Mouse (Mus musculus): ENCODE data around the gene Mmp14.

Gene Mmp14

DNA sequence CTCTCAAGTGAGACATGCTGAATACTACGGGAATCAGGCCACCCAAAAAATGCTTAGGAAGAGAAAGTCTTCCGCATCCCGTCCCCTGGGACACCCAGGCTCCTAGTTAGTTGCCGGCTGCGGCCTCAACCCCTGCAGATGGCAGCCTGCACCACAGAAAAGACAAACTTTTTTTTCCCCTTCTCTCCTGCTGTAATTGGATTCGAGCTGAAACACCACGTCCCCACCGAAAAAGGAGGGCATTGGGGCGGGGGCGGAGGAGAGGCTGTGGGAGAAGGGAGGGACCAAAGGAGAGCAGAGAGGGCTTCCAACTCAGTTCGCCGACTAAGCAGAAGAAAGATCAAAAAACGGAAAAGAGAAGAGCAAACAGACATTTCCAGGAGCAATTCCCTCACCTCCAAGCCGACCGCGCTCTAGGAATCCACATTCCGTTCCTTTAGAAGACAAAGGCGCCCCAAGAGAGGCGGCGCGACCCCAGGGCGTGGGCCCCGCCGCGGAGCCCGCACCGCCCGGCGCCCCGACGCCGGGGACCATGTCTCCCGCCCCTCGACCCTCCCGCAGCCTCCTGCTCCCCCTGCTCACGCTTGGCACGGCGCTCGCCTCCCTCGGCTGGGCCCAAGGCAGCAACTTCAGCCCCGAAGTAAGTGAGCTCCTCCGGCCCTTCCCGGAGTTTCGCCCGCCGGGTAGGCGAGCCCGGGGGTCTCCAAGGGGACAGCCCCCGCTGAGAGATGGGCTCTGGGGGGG lies at the start of gene Mmp14:
TSS of gene Mmp14 (plus strand) at position 279 of the 744 bp plus-strand sequence.
- no peak for DNase-seq (ENCODE audit: low spot score)

DNA sequence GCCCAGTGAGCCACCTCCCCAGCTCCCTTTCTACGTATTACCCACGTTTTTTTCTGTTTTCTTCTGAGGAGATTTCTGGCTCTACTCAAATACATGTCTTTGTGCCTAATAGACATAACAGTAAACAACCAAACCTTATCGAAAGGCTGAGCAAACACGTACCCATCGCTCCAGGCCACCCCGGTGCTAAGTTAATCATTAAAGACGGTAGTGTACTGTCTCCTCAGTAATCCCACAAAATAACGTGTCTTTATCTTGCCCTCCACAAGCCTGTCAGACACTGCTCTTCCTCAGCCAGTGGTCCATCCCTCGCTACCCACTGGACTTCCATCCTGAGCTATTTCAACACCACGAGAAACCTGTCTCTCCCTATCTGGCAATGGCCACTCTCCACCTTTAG lies 49.6 kb upstream of the Mmp14 start:
- DNase-seq (ENCODE audit: low spot score), result no peak

DNA sequence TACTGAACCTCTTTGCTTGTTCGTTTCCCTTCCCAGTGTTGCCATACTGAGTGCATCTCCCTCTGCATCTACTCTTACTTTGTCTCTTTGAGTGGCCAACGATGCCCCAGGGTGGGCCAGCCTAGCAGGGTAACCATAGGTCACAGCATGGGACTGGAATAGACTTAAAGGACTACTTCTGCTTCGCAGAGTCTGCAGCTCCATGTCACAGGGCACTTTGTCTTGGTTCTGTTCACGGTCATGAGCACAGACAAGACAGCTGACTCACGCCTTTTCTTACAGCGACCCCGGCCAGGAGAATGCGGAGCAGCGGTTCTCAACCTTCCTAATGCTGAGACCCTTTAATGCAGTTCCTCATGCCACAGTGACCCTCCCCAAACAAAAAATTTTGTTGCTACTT lies 48.8 kb upstream of the Mmp14 start:
- no peak for DNase-seq (ENCODE audit: low spot score)

DNA sequence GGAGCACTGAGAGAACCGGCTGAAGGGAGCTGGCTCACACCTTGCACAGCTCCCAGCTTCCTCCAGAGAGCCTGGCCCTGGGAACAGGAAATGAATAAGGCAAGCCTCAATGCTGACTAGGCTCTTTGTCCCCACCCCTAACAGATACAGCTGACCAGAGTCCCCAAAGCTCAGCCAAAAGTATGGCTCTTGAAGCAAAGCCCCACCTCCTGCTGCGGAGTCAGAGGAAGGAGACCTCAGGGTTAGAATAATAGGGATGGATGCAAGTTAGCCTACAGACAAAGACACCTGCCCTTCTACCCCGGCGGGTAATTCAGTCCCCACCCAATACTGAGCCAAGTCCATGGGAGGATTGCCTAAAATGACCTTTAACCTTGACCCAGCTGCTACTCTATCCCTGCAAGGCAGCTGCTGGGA lies 48.0 kb upstream of the Mmp14 start:
- DNase-seq (ENCODE audit: low spot score), result no peak

DNA sequence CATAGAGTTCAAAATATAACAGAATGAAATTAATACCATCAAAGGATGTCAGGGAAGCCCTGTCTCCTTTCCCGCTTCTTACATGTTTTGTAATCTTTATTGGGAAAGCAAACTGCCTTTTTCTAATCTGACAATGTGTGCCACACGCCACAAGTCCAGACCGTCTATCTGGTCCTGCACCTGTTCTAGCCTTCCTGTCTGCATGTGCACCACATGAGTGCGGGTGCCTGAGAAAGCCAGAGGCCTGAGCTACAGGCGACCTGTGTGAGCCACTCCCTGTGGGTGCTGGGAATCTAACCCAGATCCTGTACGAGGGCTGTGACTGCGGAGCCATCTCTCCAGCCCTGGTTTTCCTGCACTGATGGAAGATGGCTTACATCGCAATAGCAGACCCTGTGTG lies 47.0 kb upstream of the Mmp14 start:
- no peak for DNase-seq (ENCODE audit: low spot score)

DNA sequence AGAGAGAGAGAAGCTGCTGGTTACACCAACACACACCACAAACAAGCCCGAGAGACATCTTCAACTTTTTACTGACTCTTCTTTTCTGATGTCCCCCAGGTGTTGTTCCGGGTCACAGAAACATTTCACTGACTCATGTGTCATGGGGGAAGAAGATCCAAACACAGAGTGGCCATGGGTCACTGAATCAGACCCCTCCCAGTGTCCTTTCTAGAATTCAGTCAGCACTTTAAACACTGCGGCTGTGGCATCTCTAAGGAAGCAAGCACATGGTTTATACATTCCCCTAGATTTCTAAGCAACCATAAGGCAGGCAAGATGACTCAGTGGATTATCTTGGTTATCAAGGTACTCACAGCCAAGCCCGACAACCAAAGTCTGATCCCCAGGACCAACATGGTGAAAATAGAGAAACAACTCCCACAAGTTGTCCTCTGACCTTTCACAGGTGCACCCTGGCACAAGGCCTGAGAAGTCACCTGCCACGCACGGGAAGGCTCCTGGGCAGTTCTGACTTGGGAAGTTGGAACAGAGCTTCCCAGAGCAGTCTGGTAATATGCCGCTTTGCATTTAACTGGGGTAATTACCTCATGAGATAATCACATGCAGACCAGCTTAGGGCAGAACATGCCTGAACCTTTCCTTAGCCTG lies 45.3 kb upstream of the Mmp14 start:
- DNase-seq (ENCODE audit: low spot score), result no peak

DNA sequence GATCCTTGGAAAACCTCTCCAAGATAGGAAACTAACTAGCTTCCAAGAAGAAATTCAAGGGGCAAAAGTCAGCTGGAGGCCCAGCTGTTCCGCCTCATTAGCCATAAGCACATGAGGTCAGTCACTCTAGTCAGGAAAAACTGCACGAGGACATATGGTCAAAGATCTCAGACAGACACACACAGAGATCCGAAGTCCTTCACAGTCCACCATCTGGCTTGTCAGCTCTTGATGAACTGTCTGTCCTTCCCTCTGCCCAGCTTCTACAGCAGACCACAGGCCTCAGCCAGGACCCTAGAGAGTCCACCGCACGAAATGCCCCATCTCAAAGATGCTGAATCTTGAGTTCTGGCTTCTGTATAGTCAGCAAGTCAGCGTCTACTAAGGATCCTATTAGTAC lies 43.9 kb upstream of the Mmp14 start:
- no peak for DNase-seq (ENCODE audit: low spot score)

DNA sequence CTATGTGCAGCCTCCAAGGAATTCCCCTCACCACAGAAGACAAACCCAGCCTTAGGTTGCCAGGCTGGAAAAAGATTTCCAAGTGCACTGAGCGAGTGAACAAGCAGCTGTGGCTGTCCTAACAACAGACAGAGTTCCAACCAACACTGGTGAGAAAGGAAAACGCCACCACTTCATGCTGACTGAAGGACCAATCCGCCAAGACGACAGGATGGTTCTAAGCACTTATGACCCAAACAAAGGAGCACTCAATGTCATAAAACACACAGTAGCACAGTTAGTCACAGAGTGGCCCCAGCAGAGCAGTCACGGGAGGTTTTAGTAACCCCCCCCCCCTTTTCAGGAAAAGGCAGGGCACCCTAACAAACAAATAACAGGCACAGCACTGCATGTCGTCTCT lies 40.6 kb upstream of the Mmp14 start:
- no peak for DNase-seq (ENCODE audit: low spot score)

DNA sequence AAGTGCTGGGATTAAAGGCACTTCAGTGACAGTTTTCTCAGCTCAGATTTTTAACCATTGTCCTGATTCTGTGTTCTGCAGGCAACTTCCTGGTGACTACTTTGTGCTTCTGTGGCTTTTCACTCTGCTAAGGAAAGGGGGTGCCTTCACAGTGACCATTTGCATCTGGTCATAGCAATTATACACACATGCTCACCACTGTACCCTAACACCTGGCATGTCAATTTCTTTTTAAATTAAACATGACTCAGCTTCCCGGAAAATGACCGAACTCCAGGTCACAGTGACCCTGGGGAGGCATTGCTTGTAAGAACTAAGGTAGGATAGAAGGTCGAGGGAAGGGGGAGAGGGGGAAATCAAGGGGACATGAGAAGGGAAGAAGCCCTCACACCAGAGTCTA lies 37.6 kb upstream of the Mmp14 start:
- DNase-seq (ENCODE audit: low spot score), result no peak

DNA sequence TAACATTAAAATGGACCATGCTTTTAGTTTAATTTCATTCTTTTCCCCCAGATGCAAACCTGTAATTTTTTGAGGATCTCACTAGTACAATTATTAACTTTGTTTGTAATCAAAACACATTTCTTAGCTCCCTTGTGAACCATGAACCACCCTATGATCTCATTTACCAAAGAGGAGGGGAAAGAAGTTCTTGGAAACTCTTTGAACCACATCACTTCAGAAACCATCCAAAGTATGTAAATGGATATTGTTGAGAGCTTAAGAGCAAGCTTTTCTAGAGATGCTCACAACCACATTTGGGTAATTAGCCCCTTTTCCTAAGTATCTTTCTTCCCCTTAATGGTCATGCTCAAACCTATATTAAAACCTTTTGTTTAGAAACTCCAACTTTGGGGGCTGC lies 37.1 kb upstream of the Mmp14 start:
- no peak for DNase-seq (ENCODE audit: low spot score)

DNA sequence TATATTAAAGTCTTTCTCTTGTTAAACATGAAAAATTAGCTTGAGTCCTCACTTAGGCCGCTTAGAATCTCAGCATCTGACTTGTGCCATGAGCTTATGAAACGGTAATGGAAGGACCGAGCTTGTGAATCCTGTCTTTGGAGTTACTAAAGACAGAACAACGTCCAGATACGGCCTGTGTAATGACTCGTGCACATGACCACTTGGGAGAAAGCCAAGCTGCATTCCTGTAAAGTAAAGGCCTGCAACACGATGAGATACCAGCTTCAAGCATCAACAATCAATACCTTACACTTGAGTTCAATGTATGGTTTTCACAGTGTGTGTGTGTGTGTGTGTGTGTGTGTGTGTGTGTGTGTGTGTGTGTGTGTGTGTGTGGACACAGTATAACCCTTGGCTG lies 34.7 kb upstream of the Mmp14 start:
- no peak for DNase-seq (ENCODE audit: low spot score)

DNA sequence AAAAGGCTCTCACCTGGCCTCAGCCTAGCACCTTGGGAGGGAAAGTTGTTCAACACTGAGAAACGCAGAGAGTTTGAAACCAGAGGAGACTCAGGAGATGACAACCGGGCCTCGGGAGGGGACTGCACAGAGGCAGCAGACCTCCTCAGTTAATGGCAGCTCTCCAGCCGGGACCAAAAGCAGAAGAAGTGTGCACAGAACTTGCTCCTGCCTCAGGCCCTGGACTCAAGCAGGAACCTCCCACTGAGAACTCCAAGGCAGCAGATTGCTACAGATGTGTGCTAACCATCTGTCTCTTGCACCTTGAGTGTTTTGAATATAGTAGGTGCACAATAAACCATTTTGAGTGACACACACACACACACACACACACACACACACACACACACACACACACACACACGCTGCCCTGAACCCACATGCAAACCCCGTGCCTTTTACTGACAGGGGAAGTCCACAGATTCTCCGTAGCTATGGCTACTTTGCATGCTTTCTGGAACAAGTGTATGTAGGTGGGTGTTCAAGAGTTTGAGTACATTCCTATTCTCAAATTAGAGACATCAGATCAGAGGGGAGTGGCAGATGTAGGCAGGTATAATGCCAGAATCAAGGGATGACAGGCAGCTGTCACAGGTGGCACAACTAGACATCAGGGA lies 33.4 kb upstream of the Mmp14 start:
- DNase-seq (ENCODE audit: low spot score), result no peak

DNA sequence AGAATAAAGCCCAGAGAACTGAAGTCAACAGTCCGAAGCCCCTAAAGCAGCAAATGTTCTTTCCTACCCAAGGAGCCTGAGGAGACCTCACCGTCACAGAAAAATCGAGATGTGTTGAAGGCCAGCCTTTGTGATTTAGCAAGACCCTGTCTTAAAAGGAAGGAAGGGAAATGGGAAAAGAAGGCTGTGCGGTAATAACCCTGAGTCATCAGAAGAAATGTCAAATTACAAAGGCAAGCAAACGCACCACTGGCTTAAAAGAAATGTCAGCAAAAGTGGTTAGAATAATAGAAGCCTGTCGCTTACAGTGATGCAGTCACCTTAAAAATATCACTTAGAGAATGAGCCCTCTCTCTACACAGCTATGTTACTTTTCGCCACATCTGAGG lies 32.9 kb upstream of the Mmp14 start:
- DNase-seq (ENCODE audit: low spot score), result no peak

DNA sequence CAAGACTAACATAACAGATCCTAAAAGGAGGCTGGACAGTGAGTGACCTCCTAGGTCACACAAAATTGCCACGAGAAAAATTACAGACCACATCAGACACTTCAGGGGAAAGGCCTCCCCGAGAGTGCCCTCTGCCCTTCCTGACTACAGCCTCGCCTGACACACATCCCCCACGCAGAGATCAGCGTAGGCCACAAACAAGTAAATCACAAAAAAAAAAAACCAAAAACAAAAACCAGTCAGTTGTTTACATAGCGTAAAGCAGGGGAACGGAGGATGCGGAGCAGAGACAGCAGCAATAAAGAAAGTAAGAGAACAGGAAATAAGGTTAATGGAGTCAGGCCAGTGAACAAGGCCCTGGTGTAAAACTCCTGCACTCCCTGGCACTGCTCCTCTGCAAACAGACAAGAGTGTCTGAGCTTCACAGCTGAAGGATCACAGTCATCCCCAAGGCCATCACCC lies 32.5 kb upstream of the Mmp14 start:
- no peak for DNase-seq (ENCODE audit: low spot score)

DNA sequence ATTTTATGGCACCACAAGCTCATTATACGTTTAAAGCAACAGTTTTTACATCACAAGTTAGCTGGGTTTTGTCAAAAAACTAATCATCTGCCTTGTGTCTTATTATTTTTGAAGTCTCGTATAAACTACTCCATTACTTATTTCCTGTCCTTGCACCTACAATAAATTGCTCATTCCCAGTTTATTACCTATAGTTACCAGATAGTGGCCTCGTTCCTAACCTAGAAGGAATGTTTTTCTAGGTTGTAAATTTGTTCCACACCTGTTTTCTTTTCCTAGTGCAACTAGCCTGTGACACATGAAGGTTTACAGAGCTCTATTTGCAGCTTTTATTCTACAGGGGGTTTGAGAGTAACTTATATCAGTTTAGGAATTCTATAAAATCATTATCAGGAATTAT lies 29.7 kb upstream of the Mmp14 start:
- no peak for DNase-seq (ENCODE audit: low spot score)

DNA sequence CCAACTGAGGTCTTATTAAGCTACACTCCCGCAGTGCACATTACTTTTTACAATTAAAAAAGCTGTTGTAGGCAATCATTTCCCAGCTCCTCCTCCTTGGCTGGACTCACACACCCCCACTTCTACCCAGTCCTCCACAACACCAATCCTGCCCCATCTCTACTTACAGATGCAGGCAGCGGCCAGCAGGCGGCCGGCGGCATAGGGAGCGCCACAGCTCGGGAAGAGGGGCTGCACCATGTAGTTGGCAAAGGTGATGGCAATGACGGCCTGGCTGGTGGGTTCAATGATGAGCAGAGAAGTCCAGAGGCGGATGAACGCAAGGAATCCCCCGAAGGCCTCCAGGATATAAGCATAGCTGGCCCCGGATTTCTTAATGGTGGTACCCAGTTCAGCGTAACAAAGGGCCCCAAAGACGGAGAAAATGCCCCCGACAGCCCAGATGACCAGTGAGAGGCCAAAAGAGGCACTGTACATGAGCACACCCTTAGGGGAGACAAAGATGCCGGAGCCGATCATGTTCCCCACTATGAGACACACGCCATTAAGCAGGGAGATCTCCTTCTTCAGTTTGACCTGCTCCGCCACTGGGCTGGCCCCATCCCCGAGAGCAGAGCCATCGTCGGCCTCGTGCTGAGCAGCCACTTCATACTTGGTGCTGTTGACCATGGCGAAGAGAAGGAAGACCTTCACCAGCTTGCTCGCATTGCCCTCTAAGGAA lies 22.9 kb upstream of the Mmp14 start:
- no peak for DNase-seq (ENCODE audit: low spot score)

DNA sequence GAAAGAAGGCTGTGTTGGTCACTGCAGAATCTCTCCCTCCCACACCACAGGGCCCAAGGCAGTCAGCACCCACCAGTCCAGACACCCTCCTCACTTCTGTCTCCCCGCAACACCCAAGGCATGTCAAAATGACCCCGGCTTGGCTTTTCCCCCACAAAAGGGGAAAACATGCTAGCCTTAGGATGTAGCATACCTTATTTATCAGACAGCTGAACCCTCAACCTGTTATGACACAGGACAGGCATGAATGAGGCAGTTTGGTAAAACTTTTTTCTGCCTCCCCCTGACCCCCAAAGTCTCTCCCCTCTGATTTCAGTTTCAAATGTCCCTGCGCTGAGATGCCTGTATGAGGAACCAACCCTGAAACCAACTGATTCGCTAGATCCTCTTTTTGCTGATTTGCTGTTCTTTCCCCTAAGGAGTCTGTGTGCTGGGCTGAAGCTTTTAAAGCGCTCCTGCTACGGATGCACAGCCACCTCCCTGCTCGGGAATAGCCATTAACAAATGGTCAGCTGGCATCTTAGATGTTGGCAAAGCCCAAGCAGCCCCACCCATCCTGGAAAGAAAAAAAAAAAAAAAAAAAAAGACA lies 22.3 kb upstream of the Mmp14 start:
- no peak for DNase-seq (ENCODE audit: low spot score)

DNA sequence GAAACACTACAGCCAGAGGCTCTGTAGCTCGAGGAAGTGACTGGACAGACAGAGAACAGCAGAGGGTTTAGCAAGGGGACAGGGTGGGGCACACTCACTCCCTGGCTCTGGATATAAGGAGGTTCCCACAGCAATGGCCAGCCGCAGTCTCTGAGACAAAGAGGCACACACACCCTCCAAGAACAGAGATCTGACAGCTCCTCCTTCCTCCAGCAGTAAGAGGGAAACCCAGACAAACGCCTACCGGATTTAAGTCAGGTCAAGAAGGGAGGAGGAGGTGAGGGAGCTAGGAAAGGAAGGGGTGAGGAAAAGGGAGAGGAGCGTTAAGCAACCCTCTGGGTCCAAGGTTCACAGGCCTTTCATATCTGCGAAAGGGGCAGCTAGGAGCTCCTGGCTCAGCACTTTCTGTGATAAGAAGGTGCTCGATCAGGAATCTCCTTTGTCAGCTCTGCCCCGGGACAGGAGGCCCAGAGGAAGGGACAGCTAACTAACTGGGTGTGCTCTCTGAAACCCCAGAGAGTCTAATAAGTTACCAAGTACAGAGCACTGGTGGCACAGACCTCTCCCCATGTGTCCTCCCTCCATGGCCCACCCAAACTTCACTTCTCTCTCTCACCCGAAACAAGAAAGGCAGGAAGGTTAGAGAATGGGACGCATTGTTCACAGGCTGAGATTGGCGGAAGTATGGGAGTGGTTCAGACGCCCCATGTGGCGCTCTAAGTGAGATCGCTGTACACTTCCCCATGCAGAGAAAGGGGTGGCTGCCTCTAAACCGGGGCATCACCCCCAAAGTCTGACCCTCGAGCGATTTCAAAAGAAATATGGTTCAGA lies 21.2 kb upstream of the Mmp14 start:
- no peak for DNase-seq (ENCODE audit: low spot score)

DNA sequence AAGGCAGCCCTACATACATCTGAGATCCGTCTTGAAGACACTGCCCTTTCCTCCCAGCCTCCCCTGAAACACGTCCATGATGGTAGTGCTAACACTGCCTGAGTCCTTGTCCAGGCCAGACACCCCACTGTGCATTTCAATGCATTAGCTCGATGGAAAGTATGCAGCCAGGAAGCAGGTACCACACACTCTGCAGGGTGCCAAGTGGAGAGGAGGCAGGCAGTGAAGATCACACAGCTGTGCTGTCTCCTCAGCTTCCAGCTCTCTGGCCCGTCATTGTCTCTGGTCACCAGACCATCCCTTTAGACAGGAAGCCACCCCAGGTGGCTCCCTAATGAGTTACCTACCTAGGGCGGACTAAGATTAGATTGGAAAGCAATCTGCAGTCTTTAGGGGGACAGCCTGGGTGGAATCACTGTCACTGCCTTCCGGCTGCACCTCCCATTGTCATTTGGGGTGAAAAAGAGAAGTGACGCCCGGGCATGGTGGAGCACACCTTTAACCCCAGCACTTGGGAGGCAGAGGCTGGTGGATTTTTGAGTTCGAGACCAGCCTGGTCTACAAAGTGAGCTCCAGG lies 19.3 kb upstream of the Mmp14 start:
- DNase-seq (ENCODE audit: low spot score), result no peak

DNA sequence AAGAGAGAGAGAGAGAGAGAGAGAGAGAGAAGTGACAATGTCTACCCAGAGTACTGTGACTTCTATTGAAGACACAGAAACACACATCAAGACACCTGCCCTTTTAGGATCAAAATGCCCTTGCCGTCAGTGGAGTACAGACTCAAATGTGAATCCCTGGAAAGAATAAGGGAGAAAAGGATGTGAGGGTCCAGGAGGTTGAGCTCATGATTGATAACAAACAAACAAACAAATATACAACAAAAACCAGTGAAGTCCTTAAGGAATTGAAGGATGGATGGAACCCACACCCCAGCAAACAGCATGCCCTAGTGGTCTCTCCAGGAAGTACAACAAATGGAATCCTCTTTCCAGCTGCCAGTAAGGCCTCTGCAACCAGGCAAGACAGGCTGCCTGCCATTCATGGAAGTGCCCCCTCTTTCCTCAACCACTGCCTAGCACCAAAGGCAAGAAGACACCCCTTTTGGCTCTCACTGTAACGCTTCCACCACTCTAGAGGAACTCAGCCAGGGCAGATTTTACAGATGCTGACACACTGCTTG lies 18.7 kb upstream of the Mmp14 start:
- peak; percentile 63 for DNase-seq (ENCODE audit: low spot score)
